Mouse (Mus musculus): Measurements from ENCODE around the gene Snai1.

DNA sequence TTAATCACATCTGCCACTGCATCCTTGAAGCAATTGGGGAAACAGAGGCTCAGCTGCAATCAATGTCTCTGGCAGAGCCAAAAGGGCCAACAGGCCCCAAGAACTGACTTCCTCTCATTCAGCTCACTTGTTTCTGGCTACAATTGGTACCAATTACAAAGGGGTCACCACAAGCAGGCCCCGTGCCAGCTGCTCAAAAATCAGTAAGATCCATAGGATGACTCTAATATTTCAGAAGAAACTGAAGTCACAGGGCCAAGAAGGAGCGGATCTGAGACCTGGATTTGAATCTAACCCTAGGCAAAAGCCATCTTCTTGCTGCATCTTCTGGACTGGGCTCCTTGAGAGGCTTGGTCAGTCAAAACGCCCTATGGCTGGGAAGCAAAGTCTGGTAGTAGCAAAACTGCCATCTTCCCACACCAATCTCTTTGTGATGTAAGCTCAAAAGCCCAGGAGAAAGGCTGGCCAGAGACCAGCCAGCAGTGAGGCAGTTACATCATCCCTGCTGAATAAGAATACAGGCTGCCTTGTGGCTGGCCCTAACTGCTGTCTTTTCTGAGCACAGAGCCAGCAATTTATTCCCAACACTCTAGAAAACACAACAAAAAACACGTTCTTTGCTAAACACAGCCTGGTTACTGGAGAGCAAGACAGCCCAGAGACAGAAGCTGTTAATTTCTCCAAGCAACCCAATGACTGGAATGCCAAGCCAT, 47.0 kb upstream of the Snai1 start:
- TF ChIP-seq CTCF (IDR thresholded peaks at IDR 0.05): no peak
- no peak for TF ChIP-seq POLR2A (IDR thresholded peaks at IDR 0.05; ENCODE audit: insufficient read depth, low read depth, low read length)
- TF ChIP-seq EP300 (IDR thresholded peaks at IDR 0.05; ENCODE audit: insufficient read depth, low read depth, low read length): no peak

All from heart, adult 2 months (tissue).